Mouse (Mus musculus) subcutaneous adipose tissue, adult 2 months (tissue): Measurements from ENCODE around the gene Tubgcp5. TPM values are rescaled to one million over a fixed set of nuclear protein-coding genes. Genes with fewer than 3 reads are reported as not detected.

Experiments
- polyA plus RNA-seq: library from polyadenylated mRNA; depleted of rRNA; stranded (reverse); fragments of >200 nt; gene quantifications from 2 replicates; pipeline ENCODE4 v1.2.3, GENCODE M21; 2012; ENCODE audit warnings: low replicate concordance; rRNA removed

Gene Tubgcp5
- 4.5 and 6.9 TPM in 2 replicates for polyA plus RNA-seq

DNA sequence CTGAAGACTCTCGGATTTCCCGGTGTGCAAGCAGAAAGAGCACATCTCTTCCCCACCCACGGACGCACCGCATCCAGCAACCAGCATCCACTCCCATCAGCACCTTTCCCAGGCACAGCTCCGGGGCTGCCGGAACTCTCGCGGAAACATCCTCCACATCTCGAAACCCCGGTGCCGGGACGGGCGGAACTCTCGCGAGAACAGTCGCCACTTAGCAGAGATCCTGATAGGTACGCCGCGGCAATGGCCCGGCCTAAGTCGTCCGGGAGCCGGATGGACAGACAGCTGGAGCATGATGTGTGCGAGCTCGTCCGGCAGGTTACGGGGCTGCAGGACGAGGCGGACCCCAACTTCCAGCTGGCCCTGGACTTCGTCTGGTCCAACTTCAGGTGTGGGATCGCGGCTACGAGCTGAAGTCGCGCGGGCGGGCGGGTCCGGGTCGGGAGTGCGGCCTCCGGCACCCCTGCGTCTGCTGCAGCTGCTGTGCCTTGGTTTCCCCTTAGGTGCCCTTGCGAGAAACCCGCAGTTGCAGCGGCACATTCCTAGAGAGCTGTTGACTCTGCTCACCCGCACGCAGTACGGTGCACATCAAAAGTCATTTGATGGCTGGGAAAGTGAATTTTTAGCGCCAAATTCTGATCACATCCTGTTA lies at the start of gene Tubgcp5:
Gene Tubgcp5, plus strand, starts transcription at position 203 of the 652 bp plus-strand sequence.

DNA sequence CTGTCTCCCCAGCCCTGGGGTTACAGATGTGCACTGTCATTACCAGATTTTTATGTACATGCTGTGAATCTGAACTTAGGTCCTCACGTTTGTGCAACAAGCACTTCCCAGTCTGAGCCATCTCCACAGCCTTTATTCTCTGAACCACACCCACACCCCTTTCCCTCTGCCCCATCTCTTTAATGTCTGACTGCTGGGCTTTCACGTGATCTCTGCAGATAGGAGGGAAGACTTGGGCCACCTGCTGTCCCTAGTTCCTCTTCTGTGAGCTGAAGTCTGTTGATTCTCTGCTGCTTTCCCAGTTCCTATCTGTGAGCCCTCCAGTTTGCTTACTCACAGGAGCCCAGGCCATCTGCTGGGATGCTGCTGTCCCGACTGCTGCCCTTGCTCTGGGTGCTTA lies 26.0 kb upstream of the Tubgcp5 start, which contains the start of gene Siglech:
Gene Siglech, plus strand, starts transcription at position 253 of the 400 bp plus-strand sequence.

DNA sequence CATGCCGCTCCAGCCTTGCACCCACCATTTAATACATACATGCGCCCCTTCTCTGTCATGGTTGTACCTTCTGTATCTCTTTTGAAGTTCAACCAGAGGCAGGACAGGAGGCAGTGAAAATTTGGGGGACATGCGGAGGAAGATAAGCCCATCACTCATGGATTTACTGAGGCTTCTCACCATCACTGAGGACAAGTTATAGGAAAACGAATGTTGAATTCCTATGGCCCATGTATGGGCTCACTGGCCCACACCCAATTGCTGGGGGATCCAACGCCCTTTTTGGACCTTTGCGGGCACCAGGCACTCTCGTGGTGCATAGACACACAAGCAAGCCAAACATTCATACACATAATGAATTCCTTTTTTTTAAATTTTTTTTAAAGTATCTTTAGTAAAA lies 47.5 kb downstream of the Tubgcp5 start, which contains the start of gene Cyfip1:
Gene Cyfip1, plus strand, starts transcription at position 301 of the 400 bp plus-strand sequence.

Other genes starting within 250 kb of the Tubgcp5 start
- 4.0 and 4.8 TPM in 2 replicates for gene Siglech, start 26.0 kb upstream of the Tubgcp5 start, polyA plus RNA-seq
- gene Cyfip1, start 47.6 kb downstream of the Tubgcp5 start, polyA plus RNA-seq: 44.4 and 104 TPM in 2 replicates
- 7.0 and 19.6 TPM in 2 replicates for gene Nipa2, start 168.3 kb downstream of the Tubgcp5 start, polyA plus RNA-seq
- 6.8 and 7.0 TPM in 2 replicates for gene Nipa1, start 225.8 kb downstream of the Tubgcp5 start, polyA plus RNA-seq